Mouse (Mus musculus): Measurements from ENCODE around the gene Plekha7. TPM values are rescaled to one million over a fixed set of nuclear protein-coding genes. Genes with fewer than 3 reads are reported as not detected.

Plekha7 gene
- total RNA-seq, 1 experiment from 2014 or later: 0.76 TPM

DNA sequence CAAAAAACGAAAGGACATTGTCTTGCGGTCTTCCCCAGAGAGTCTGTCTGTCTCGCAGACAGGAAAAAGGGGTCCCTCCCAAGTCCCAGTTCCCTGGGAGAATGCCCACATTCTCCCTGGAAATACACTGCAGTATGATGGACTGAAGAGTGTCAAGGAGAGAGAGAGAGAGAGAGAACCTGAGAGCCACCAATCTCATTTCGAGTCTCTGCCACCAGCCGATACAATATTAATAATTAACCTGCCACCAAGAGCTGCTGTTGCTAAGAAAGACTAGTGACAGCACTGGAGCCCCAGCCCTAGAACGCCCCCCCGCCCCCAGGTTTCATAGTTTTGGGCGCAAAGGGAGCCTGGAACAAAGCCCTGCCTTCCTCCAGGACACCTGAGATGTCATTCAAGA, 71.6 kb downstream of the Plekha7 start:
- ATAC-seq (replicated peaks; ENCODE audit: insufficient number of reproducible peaks, low FRiP score, low TSS enrichment, poor library complexity, severe bottlenecking): no peak

DNA sequence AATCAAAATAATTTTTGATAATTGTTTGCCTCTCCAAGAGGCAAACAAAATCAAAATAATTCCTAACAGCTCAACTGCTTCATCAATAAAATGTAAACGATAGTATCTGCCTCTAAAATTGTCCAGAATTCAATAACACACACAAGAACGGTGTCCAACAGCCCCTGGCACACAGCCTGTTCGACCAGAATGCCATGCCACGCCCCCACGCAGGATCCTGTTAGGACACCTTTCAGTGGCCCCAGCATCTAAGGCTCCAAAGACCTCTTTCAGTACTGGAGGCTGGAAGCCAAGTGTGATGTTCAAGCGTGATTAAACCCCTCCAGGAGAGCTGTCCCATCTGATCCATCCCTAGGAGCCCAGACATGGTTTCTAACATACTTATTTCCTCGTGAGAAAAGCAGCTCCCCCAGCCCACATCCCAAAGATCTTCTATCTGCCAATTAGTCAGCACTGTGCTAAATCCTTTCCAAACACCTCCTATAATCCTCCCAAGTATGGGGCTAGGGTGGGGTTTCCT, 73.8 kb downstream of the Plekha7 start:
- ATAC-seq (replicated peaks; ENCODE audit: insufficient number of reproducible peaks, low FRiP score, low TSS enrichment, poor library complexity, severe bottlenecking): no peak

DNA sequence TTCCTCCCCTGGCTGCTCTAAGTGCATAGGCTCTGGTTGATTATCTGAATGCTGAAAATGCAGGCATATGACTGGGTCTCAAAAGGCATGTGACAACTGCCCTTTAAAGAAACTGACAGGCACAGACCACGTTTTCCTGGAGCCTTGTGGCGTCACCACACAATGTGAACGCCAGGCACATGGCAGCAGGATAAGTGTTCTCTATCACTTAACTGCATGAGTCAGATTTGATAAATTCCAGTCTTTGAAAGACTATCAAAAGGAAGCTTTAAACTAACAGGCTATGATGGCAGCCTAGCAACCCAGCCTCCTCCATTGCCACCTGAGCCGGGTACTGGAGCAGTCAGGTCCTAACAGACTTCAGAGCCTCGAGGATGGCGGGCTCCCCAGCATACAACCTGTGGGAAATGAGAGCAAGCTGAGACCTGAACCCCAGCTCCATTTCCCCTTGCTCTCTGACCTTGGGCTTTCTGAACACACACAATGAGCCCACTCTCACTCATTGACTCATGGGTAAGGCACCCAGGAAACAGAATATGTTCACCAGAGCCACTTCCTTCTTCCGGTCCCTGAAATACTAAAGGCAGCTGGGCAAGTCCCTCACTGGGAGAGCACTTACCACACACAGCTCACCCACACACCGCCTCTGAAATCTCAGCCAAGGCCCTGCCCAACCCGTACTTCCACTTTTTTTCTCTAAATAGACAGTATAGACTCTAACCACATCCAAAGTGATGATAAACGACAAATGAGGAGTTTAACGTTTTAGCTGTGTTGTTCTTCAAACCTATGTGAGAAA, 77.2 kb downstream of the Plekha7 start:
- ATAC-seq (replicated peaks; ENCODE audit: insufficient number of reproducible peaks, low FRiP score, low TSS enrichment, poor library complexity, severe bottlenecking): peak; percentile 82

DNA sequence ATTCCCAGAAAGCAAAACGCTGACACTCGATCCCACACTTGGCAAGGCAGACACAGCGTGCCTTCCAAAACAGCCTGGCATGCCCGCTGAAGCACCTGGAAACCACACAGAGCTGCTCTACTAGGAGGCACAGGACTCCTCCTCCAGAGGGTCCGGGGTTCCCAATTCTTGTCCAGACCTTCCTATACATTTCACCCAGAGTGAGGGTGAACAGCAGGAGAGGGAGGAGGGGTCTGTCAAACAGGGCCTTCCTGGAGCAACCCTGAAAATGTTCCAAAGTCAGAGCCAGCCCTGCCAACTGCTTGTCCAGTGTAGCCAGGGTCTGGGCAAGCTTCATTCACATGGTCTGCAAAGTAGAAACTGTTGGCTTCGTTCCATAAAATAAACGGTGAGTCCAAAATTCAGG, 81.3 kb downstream of the Plekha7 start:
- ATAC-seq (replicated peaks; ENCODE audit: insufficient number of reproducible peaks, low FRiP score, low TSS enrichment, poor library complexity, severe bottlenecking): no peak

DNA sequence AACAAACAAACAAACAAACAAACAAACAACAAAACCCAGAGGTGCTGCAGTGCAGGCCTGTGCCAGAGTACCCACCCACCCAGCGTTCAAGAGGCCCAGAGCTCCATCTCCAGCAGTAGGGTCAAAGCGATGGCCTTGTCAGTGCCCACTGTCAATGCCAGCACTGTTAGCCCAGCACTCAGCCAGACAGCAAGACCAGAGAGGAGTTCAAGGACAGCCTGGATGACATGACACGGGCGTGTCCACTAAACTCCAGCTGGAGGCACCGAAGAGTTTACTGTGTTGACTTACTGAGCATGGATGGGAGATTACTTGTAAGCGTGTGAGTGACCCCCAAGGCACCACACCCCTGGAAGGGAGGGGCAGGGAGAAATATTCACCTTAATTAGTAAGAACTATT, 81.9 kb downstream of the Plekha7 start:
- ATAC-seq (replicated peaks; ENCODE audit: insufficient number of reproducible peaks, low FRiP score, low TSS enrichment, poor library complexity, severe bottlenecking): no peak

DNA sequence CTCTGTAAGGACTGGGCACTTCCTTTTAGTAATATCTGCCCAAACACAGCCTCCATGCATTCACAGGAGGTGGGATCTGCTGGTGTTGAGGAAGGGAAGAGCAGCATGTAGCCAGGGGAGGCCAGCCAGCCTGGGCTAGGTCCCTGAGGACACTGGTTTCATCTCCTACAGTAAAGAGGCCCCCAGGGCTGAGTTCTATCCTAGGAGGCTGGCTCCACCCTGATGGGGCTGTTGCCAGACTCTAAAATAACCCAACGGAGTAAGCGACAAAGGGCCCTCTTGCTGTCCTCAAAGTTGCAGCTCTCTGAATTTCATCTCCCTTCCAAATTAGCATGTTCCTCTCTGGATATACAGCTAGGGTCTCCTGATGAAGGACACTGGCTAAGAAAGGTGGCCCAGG, 83.6 kb downstream of the Plekha7 start:
- no peak for ATAC-seq (replicated peaks; ENCODE audit: insufficient number of reproducible peaks, low FRiP score, low TSS enrichment, poor library complexity, severe bottlenecking)

DNA sequence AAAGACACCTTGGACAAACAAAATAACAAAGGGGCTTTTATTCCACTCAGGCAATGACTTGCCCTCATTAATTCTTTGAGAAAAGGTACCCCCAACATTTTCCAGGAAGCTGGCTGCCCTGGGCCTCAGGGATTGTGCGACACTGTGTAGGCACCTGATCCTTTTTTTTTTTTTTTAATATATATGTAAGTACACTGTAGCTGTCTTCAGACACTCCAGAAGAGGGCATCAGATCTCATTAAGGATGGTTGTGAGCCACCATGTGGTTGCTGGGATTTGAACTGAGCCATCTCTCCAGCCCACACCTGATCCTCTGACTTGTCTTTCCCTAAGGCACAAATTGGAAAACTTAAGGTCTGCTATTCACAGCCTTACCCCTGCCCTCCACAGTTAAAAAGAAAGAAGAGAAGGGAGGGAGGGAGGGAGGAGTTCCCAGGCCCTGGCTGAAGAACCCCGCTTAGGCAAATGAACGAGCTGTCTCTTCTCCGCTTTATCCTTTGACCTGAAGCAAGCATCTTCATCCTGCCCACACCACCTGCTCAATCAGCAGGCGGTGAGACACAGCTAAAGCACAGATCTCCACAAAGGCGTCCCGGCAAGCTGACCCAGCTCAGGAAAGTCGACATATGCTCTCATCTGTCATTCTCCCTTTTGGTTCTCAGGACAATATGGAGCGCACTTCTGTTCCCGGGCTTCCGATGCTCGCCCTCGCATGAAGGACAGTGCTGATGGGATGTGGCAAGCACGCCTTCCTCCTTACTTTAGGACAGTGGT, 85.0 kb downstream of the Plekha7 start:
- ATAC-seq (replicated peaks; ENCODE audit: insufficient number of reproducible peaks, low FRiP score, low TSS enrichment, poor library complexity, severe bottlenecking): no peak

DNA sequence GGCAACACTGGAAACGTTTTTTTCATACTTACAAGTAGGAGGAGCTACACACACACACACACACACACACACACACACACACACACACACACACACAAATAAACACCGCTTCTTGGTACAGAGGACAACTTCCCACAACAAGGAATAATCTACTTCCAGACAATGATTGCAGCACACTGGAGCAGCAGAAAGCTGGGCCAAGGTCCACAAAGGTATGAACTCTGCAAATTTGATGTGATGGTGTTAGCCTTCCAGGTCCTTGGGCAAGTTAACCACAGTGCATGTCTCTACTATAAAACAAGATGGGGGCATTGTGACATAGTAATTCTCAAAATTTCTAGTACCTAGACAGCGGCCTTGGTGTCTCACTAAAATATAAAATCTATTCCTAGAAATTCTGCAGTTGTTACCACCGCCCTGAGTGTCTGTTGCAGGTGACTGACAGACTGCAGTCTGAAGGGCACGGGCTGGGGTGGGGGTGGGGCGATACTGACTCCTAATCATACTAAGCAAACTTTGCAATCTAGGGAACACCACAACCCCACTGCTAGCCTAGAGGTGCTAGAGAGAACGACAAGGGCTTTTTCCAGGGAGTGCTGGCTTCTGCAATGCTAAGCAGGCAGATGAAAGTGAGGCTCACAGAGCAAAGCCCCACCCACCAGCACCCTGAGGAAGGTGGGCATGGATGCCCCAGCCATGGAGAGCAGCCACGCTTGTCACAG, 85.7 kb downstream of the Plekha7 start:
- ATAC-seq (replicated peaks; ENCODE audit: insufficient number of reproducible peaks, low FRiP score, low TSS enrichment, poor library complexity, severe bottlenecking): no peak

DNA sequence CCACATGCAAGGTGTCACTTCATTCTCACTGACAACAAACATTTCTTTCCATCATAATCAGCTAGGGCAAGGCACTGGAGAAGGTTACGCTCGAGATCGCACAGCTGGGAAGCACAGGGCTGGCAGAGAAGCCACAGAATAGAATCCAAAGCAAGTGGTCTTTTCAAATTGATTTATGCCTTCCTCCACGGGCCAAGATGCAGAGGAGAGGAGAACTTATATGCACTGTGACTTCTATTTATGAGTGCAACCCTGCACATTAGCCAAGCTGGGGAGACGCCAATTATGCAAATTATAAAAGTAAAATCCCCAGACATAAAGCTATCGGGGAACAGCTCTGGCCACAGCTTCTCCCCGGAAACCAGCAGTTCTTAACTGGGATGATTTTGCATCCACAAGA, 86.3 kb downstream of the Plekha7 start:
- ATAC-seq (replicated peaks; ENCODE audit: insufficient number of reproducible peaks, low FRiP score, low TSS enrichment, poor library complexity, severe bottlenecking): no peak

DNA sequence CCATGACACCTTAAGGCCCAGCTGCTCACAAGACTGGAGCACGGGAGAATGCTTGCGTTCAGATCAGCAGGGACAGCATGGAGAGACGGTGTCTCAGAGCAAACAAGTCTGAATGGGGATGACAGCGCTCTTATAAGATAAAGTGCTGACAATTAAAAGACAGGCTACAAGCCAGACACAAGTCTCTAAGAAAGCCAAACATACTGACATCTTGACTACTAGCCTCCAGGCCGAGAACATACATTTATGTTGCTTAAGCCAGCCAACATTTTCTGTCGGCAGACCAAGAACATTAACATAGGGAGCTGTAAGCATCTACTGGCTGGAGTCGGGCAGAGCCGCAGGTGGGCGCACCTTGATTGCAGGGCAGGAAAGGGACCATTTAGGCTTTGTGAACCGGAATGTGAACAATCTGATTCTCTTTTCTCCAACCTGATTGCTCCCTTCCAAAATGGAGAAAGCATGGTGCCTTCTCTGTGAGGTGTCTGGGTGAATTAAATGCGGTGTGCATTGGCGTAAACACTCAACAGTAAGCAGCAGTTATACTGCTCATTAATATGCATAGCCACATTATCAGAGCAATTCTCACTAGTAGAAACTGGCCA, 88.0 kb downstream of the Plekha7 start:
- ATAC-seq (replicated peaks; ENCODE audit: insufficient number of reproducible peaks, low FRiP score, low TSS enrichment, poor library complexity, severe bottlenecking): no peak

DNA sequence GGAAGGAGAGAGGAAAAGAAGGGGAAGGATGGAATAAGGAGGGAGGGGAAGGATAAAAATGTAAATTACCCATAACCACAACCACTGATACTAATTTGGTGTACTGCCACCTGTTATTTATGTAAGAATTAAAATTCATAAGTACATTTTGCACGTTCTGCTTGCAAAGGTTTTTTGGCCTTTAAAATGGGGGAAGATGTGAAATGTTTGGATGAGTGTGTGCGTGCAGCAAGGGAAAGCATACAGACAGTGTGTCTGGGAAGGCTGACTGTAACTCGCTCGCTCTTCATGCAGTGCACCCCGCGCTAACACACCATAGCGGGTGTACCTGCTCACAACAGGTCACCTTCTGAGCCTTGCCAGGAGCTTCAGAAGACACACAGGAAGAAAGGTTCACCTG, 90.4 kb downstream of the Plekha7 start:
- no peak for ATAC-seq (replicated peaks; ENCODE audit: insufficient number of reproducible peaks, low FRiP score, low TSS enrichment, poor library complexity, severe bottlenecking)

DNA sequence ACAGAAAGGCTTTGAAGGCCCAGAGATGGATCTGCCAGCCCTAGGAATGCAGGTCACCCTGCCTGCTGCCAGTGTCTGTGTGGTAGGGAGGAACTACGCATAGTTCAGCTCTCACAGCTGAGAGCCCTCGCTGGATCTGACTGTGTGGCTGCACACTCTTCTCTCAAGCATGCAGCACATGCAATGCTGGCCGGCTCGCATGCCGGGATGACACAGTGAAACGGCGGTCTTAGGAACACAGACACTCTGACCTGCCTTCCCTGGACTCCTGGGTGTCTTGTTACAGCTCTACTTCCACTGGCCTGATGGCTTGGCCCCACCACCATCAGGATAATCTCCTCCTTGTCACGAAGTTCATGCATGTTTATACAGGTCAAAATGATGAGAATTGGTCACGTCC, 96.3 kb downstream of the Plekha7 start:
- ATAC-seq (replicated peaks; ENCODE audit: insufficient number of reproducible peaks, low FRiP score, low TSS enrichment, poor library complexity, severe bottlenecking): 0 out of 2 replicates have a peak, but pooled peaks have one; percentile 22

DNA sequence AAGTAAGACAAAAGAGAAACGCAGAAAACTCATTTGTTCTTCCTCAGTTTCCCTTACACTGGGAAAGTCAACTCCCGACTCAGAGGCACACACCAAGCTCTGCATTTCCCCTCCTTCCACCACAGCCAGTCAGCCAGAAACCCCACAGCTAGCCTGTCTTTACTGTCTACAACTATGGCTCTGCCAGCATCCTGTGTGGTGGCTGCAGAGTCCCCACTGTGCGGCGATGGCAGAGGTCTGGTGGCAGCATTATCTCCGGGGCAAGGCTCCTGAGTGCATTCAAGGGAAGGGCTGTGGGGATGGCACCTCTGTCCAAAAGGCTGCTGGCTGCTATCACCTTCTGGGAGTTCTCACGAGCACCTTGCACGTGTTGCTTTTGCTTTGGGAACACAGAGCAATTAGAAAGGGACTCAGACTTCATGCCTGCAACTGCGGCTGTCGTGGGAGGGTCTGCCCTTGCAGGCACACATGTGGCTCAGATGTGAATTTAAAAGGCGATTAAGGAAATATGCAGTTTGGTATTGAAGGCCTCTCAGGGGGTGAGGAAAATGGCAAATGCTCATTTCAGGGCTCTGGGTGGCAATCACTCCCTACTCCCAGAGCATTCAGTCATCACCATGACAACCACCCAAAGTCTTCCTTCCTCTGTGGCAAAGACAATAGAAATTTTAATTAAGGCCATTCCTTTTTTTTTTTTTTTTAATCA, 98.1 kb downstream of the Plekha7 start:
- no peak for ATAC-seq (replicated peaks; ENCODE audit: insufficient number of reproducible peaks, low FRiP score, low TSS enrichment, poor library complexity, severe bottlenecking)

DNA sequence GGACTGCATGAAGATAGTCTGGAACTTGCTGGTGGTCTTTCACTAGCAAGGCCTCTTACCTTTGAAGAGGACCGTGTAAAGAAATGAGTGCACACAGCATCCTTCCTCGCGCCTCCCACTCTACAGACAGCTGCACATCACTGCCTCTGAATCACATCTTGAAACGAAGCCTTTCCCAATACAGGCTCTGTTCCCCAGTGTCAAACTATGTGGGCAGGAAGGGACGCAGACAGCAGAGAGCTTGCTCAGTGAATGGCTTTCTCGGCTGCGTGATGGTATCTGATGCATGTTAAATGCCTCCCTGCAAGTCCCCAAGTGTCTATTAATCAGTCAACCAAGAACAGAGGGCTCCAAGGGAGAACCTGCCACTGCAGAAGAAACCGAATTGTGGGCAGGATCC, 99.3 kb downstream of the Plekha7 start:
- ATAC-seq (replicated peaks; ENCODE audit: insufficient number of reproducible peaks, low FRiP score, low TSS enrichment, poor library complexity, severe bottlenecking): no peak

DNA sequence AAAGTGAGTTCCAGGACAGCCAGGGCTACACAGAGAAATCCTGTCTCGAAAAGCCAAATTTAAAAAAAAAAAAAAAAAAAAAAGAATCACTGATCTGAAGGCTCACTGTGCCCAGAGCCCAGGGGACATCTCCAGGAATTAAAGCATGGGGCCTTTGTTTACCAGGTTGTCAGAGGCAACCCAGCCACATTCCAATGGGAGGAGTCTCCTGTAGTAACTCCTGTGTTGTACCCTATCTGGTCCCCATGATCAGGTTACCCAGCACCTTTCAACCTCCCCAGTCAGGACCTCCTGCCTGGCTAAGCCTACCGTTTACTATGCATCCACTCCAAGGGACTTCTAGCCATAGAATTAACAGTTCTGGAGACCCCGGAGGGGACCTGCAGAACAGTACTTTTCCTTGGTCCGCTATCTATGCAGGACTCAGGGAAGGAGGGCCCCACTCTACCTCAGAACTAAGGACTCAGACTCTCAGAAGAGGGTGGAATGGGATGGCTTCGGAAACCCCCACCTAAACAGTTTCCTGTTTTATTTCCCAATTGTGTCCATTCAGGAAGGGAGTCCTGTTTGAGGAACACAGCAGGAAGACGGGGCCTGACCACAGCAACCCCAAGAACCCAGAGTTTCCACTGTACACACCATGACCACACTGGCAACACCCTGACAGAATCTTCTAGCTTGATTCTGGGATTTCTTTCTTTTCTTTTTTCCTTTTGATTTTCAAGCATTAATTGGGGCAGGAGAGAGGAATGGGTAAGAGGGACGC, 101.2 kb downstream of the Plekha7 start:
- ATAC-seq (replicated peaks; ENCODE audit: insufficient number of reproducible peaks, low FRiP score, low TSS enrichment, poor library complexity, severe bottlenecking): no peak

DNA sequence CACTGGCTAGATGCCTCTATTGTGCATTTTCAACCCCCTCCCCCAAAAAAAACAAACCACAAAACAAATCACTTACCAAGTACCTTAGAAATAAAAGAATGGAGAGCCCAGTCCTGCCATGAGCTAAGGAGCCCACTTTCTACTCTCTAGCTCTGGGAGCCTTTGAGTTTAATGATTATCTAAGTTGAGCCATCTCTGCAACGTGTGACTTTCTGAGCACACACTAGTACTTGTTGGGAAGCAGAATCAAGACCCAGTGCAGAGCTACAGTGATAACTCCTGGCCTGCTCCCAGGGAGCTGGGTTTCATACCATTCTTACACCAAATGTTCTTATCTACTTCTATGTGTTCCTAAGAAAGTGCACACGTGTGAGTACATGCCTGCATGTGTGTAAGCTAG, 102.7 kb downstream of the Plekha7 start:
- ATAC-seq (replicated peaks; ENCODE audit: insufficient number of reproducible peaks, low FRiP score, low TSS enrichment, poor library complexity, severe bottlenecking): no peak

DNA sequence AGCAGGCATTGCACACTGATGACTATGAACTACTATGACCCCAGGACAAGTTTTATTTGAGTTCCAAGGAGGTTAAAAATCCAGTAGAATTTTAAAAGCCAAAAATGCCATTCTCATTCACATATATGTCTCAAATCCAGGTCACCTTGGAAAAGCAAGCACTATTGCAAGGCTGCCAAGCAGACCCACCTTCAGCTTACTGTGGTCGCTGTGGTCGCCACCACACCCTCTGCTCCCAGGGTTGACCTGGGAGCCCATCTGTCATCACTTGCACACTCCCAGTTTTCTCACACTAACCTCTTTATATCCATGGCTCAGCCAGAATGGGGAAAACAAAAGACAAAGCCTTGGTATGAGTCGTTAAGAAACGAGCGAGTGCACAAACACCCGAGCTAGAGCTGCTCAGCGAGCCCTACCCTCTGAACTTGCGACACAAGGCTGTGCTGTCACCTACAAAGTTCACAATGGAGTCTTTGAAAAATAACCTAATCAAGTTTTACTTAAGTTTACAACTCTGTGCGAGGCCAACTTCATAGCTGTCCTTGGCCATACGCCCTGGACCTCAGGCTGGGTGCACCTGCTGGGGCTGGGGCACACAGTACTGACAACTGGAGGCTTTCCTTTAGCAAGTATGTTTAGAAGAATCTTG, 106.0 kb downstream of the Plekha7 start:
- ATAC-seq (replicated peaks; ENCODE audit: insufficient number of reproducible peaks, low FRiP score, low TSS enrichment, poor library complexity, severe bottlenecking): no peak

Measured in monocyte, adult 5-6 weeks (primary cell).